Mouse (Mus musculus): Measurements from ENCODE around the gene Arid1a. TPM values are rescaled to one million over a fixed set of nuclear protein-coding genes. Genes with fewer than 3 reads are reported as not detected.
A peak's percentile ranks its signal among the peaks of the same experiment; 100 is the strongest.

The Arid1a gene
- polyA plus RNA-seq, 1 experiment from 2014 or later: 28.1 TPM

- no peak overlapping the region for H3K27ac ChIP-seq (replicated peaks in 1 of 2; ENCODE audit: control insufficient read depth in 1 of 2, insufficient read depth in 1 of 2, low read depth in 2 of 2, low read length in 2 of 2)
- H3K9ac ChIP-seq (ENCODE audit: low read length): no peak overlapping the region
- H3K36me3 ChIP-seq (ENCODE audit: control insufficient read depth, insufficient read depth, low read length): peaks cover 100% of the 10 kb centered on the region
- no peaks in the 10 kb centered on the region for H3K9me3 ChIP-seq (ENCODE audit: control insufficient read depth, low read length)
- H3K27me3 ChIP-seq (ENCODE audit: control insufficient read depth, insufficient read depth, low read length): no peaks in the 10 kb centered on the region
- H3K4me3 ChIP-seq (ENCODE audit: control insufficient read depth in 1 of 2, insufficient read depth in 1 of 2, low read depth in 1 of 2, low read length in 2 of 2): no peak overlapping the region
- H3K4me1 ChIP-seq (ENCODE audit: control insufficient read depth in 2 of 2, insufficient read depth in 2 of 2, low read length in 2 of 2): peaks cover 18 to 31% of the 10 kb centered on the region in 2 experiments
- H3K4me2 ChIP-seq (ENCODE audit: low read length): no peak overlapping the region
- ATAC-seq (ENCODE audit: insufficient number of reproducible peaks, insufficient read depth, low FRiP score, low read depth): no peak
- 78% methylated on average over 5 of the region's 5 CpGs for WGBS
Measured at GRCm38 (mm10) chr4:133687126-133687525, 69.4 kb downstream of the Arid1a start.

GRCm38 (mm10) chr4:133686512-133686911 lies 70.1 kb downstream of the Arid1a start:
- Histone ChIP-seq H3K4me3 (ENCODE audit: control insufficient read depth in 1 of 2, insufficient read depth in 1 of 2, low read depth in 1 of 2, low read length in 2 of 2) (no peak overlapping the region), H3K4me1 (ENCODE audit: control insufficient read depth in 2 of 2, insufficient read depth in 2 of 2, low read length in 2 of 2) (peaks cover 18 to 37% of the 10 kb centered on the region in 2 experiments)
- 92% methylated on average over 11 of the region's 11 CpGs for WGBS

GRCm38 (mm10) chr4:133680206-133680786 lies 76.3 kb downstream of the Arid1a start:
- 87% methylated on average over 14 of the region's 14 CpGs for WGBS
- Histone ChIP-seq H3K27ac (replicated peaks in 1 of 2; ENCODE audit: control insufficient read depth in 1 of 2, insufficient read depth in 1 of 2, low read depth in 2 of 2, low read length in 2 of 2) (no peak overlapping the region), H3K27me3 (ENCODE audit: control insufficient read depth, insufficient read depth, low read length) (no peaks in the 10 kb centered on the region), H3K9me3 (ENCODE audit: control insufficient read depth, low read length) (no peaks in the 10 kb centered on the region), H3K4me2 (ENCODE audit: low read length) (no peak overlapping the region), H3K36me3 (ENCODE audit: control insufficient read depth, insufficient read depth, low read length) (peaks cover 76% of the 10 kb centered on the region), H3K9ac (ENCODE audit: low read length) (no peak overlapping the region), H3K4me1 (ENCODE audit: control insufficient read depth in 2 of 2, insufficient read depth in 2 of 2, low read length in 2 of 2) (peaks cover 8 to 31% of the 10 kb centered on the region in 2 experiments), H3K4me3 (ENCODE audit: control insufficient read depth in 1 of 2, insufficient read depth in 1 of 2, low read depth in 1 of 2, low read length in 2 of 2) (no peak overlapping the region)
- no peak for ATAC-seq (ENCODE audit: insufficient number of reproducible peaks, insufficient read depth, low FRiP score, low read depth)

More at GRCm38 (mm10) chr4:133686512-133686911, 70.1 kb downstream of the Arid1a start:
- Histone ChIP-seq H3K36me3 (ENCODE audit: control insufficient read depth, insufficient read depth, low read length) (peaks cover 100% of the 10 kb centered on the region), H3K27me3 (ENCODE audit: control insufficient read depth, insufficient read depth, low read length) (no peaks in the 10 kb centered on the region), H3K27ac (replicated peaks in 1 of 2; ENCODE audit: control insufficient read depth in 1 of 2, insufficient read depth in 1 of 2, low read depth in 2 of 2, low read length in 2 of 2) (no peak overlapping the region), H3K9me3 (ENCODE audit: control insufficient read depth, low read length) (no peaks in the 10 kb centered on the region), H3K9ac (ENCODE audit: low read length) (no peak overlapping the region), H3K4me2 (ENCODE audit: low read length) (no peak overlapping the region)
- no peak for ATAC-seq (ENCODE audit: insufficient number of reproducible peaks, insufficient read depth, low FRiP score, low read depth)

GRCm38 (mm10) chr4:133679629-133680028 lies 76.9 kb downstream of the Arid1a start:
- Histone ChIP-seq H3K4me3 (ENCODE audit: control insufficient read depth in 1 of 2, insufficient read depth in 1 of 2, low read depth in 1 of 2, low read length in 2 of 2) (no peak overlapping the region), H3K4me1 (ENCODE audit: control insufficient read depth in 2 of 2, insufficient read depth in 2 of 2, low read length in 2 of 2) (peaks cover 10 to 34% of the 10 kb centered on the region in 2 experiments), H3K27me3 (ENCODE audit: control insufficient read depth, insufficient read depth, low read length) (no peaks in the 10 kb centered on the region), H3K4me2 (ENCODE audit: low read length) (no peak overlapping the region), H3K9ac (ENCODE audit: low read length) (no peak overlapping the region), H3K9me3 (ENCODE audit: control insufficient read depth, low read length) (no peaks in the 10 kb centered on the region), H3K36me3 (ENCODE audit: control insufficient read depth, insufficient read depth, low read length) (peaks cover 69% of the 10 kb centered on the region), H3K27ac (replicated peaks in 1 of 2; ENCODE audit: control insufficient read depth in 1 of 2, insufficient read depth in 1 of 2, low read depth in 2 of 2, low read length in 2 of 2) (no peak overlapping the region)
- no peak for ATAC-seq (ENCODE audit: insufficient number of reproducible peaks, insufficient read depth, low FRiP score, low read depth)
- WGBS: 90% methylated on average over 7 of the region's 7 CpGs

GRCm38 (mm10) chr4:133677266-133677665 lies 79.3 kb downstream of the Arid1a start:
- H3K36me3 ChIP-seq (ENCODE audit: control insufficient read depth, insufficient read depth, low read length): peaks cover 45% of the 10 kb centered on the region
- no peaks in the 10 kb centered on the region for H3K27me3 ChIP-seq (ENCODE audit: control insufficient read depth, insufficient read depth, low read length)
- no peak for ATAC-seq (ENCODE audit: insufficient number of reproducible peaks, insufficient read depth, low FRiP score, low read depth)
- no peak overlapping the region for H3K4me2 ChIP-seq (ENCODE audit: low read length)
- H3K4me1 ChIP-seq (ENCODE audit: control insufficient read depth in 2 of 2, insufficient read depth in 2 of 2, low read length in 2 of 2): peaks cover 21 to 46% of the 10 kb centered on the region in 2 experiments
- no peak overlapping the region for H3K9ac ChIP-seq (ENCODE audit: low read length)
- no peaks in the 10 kb centered on the region for H3K9me3 ChIP-seq (ENCODE audit: control insufficient read depth, low read length)
- no peak overlapping the region for H3K27ac ChIP-seq (replicated peaks in 1 of 2; ENCODE audit: control insufficient read depth in 1 of 2, insufficient read depth in 1 of 2, low read depth in 2 of 2, low read length in 2 of 2)
- 62% methylated on average over 7 of the region's 7 CpGs for WGBS
- no peak overlapping the region for H3K4me3 ChIP-seq (ENCODE audit: control insufficient read depth in 1 of 2, insufficient read depth in 1 of 2, low read depth in 1 of 2, low read length in 2 of 2)

DNA sequence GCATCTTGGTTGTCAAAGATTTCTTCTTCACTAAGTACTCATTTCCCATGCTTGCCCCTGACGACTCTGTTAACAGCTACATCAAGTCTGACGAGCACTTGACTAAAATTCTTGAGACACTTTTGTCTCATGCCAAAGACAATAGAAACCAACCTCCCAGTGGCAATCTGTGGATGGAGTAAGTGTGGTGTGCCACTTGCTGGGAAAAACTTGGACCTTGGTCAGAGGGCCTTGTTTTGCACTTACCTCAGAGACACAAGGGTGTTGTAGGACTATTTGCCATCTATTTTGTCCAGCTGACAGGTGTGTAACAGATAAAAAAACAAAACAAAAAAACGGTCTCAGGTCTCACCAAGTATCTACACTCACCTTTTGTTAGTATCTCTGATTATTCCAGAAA lies 80.4 kb downstream of the Arid1a start:
- 16% methylated on average over 3 of the region's 3 CpGs for WGBS
- H3K27ac ChIP-seq (replicated peaks in 1 of 2; ENCODE audit: control insufficient read depth in 1 of 2, insufficient read depth in 1 of 2, low read depth in 2 of 2, low read length in 2 of 2): peak overlapping the region; percentile 62 to 81; a peak in 3 of 4 replicates
- no peak for ATAC-seq (ENCODE audit: insufficient number of reproducible peaks, insufficient read depth, low FRiP score, low read depth)
- peak overlapping the region; percentile 42 for H3K4me2 ChIP-seq (ENCODE audit: low read length)
- no peaks in the 10 kb centered on the region for H3K27me3 ChIP-seq (ENCODE audit: control insufficient read depth, insufficient read depth, low read length)
- H3K9ac ChIP-seq (ENCODE audit: low read length): peak overlapping the region; percentile 6; the same call in 1 of the 2 replicates
- no peak overlapping the region for H3K4me3 ChIP-seq (ENCODE audit: control insufficient read depth in 1 of 2, insufficient read depth in 1 of 2, low read depth in 1 of 2, low read length in 2 of 2)
- H3K36me3 ChIP-seq (ENCODE audit: control insufficient read depth, insufficient read depth, low read length): peaks cover 35% of the 10 kb centered on the region
- peaks cover 20 to 43% of the 10 kb centered on the region in 2 experiments for H3K4me1 ChIP-seq (ENCODE audit: control insufficient read depth in 2 of 2, insufficient read depth in 2 of 2, low read length in 2 of 2)
- no peaks in the 10 kb centered on the region for H3K9me3 ChIP-seq (ENCODE audit: control insufficient read depth, low read length)

DNA sequence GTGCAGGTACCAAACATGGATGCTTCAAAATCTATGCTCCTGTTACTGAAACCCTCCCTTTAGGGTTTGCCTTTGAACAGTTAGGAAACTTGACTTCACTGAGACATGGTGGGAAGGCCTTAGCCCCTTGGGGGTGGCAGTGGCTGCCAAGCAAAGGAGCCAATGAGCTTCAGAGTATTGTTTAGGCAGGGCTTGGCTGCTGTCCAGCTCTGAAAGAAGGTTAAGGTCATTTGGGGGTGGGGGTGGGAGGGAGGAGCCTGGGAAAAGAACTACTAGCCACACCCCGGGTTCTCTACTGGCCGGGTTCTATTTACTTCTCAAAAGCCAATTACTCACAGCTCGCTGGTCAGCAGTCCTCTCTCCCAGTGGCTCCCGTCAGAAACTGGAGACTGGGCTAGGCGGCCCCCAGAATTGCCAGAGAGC lies 81.0 kb downstream of the Arid1a start:
- Histone ChIP-seq H3K4me1 (ENCODE audit: control insufficient read depth in 2 of 2, insufficient read depth in 2 of 2, low read length in 2 of 2) (peaks cover 22 to 47% of the 10 kb centered on the region in 2 experiments), H3K4me3 (ENCODE audit: control insufficient read depth in 1 of 2, insufficient read depth in 1 of 2, low read depth in 1 of 2, low read length in 2 of 2) (no peak overlapping the region)
- ATAC-seq (ENCODE audit: insufficient number of reproducible peaks, insufficient read depth, low FRiP score, low read depth): no peak

DNA sequence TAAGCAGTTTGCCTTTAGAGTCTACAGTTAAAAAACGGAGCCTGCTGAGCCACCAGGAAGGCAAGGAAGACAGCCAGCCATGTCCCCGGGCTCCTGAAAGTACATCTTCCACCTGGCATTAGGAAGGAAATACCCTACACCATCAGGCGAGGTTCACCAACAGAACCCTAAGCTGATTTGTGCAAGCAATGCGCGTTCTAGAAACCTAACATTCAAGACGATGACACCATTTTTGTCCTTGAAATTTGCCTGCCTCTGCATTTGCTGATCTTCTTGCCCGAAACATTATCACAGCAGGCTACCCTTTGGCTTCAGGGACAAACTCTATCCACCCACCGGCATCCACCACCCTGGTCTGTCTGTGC lies 82.3 kb downstream of the Arid1a start:
- H3K27ac ChIP-seq (replicated peaks in 1 of 2; ENCODE audit: control insufficient read depth in 1 of 2, insufficient read depth in 1 of 2, low read depth in 2 of 2, low read length in 2 of 2): peak overlapping the region; percentile 60 to 99
- peaks cover 25 to 56% of the 10 kb centered on the region in 2 experiments for H3K4me1 ChIP-seq (ENCODE audit: control insufficient read depth in 2 of 2, insufficient read depth in 2 of 2, low read length in 2 of 2)
- 59% methylated on average over 8 of the region's 8 CpGs for WGBS
- no peak for ATAC-seq (ENCODE audit: insufficient number of reproducible peaks, insufficient read depth, low FRiP score, low read depth)
- no peaks in the 10 kb centered on the region for H3K9me3 ChIP-seq (ENCODE audit: control insufficient read depth, low read length)
- peak overlapping the region; percentile 94; the same call in 1 of the 2 replicates for H3K9ac ChIP-seq (ENCODE audit: low read length)
- peaks cover 16% of the 10 kb centered on the region for H3K36me3 ChIP-seq (ENCODE audit: control insufficient read depth, insufficient read depth, low read length)
- no peak overlapping the region for H3K4me3 ChIP-seq (ENCODE audit: control insufficient read depth in 1 of 2, insufficient read depth in 1 of 2, low read depth in 1 of 2, low read length in 2 of 2)
- no peaks in the 10 kb centered on the region for H3K27me3 ChIP-seq (ENCODE audit: control insufficient read depth, insufficient read depth, low read length)
- H3K4me2 ChIP-seq (ENCODE audit: low read length): peak overlapping the region; percentile 91

More for the DNA sequence above, 81.0 kb downstream of the Arid1a start:
- H3K4me2 ChIP-seq (ENCODE audit: low read length): peak overlapping the region; percentile 42
- whole genome bisulfite sequencing: 0% methylated on average over 5 of the region's 5 CpGs
- peak overlapping the region; percentile 75 to 81 for H3K27ac ChIP-seq (replicated peaks in 1 of 2; ENCODE audit: control insufficient read depth in 1 of 2, insufficient read depth in 1 of 2, low read depth in 2 of 2, low read length in 2 of 2)
- no peaks in the 10 kb centered on the region for H3K9me3 ChIP-seq (ENCODE audit: control insufficient read depth, low read length)
- no peaks in the 10 kb centered on the region for H3K27me3 ChIP-seq (ENCODE audit: control insufficient read depth, insufficient read depth, low read length)
- peak overlapping the region; percentile 6; the same call in 1 of the 2 replicates for H3K9ac ChIP-seq (ENCODE audit: low read length)
- H3K36me3 ChIP-seq (ENCODE audit: control insufficient read depth, insufficient read depth, low read length): peaks cover 29% of the 10 kb centered on the region

All from heart, embryonic 14.5 days (tissue).